Mouse (Mus musculus) heart, adult 8-10 months (tissue): Measurements from ENCODE around the gene Lrfn2. TPM values are rescaled to one million over a fixed set of nuclear protein-coding genes. Genes with fewer than 3 reads are reported as not detected.

Experiments
- DNase-seq: peaks from one replicate; pipeline ENCODE4 v3.0.0; 2022; ENCODE audit warnings: low spot score
- microRNA-seq: library from miRNA; unstranded; fragments of <30 nt; microRNA quantifications from one replicate; pipeline ENCODE4 v1.2.0, GENCODE M21; 2022
- total RNA-seq, 4 experiments: library from RNA; stranded (reverse); gene quantifications; 2 replicates each; pipeline ENCODE4 v1.2.4; 2022

Gene Lrfn2
- total RNA-seq, 4 experiments from 2014 or later, result 0.09 to 0.38 (median 0.28) TPM

- DNase-seq, result no peak
These were observed 192.5 kb downstream of the Lrfn2 start for GRCm38 (mm10) chr17:49124642-49125041.

Small RNA genes within 50 kb of the gene (microRNA-seq; reads per million reads assigned to microRNA genes)
- not detected for gene Gm44304
